Mouse (Mus musculus): Measurements from ENCODE around the gene Gm128. TPM values are rescaled to one million over a fixed set of nuclear protein-coding genes. Genes with fewer than 3 reads are reported as not detected.
"Not testable (repeated sequence)": the region's sequence is repeated elsewhere in the genome, so short reads cannot be mapped to it uniquely, and the experiment has no call there.

The Gm128 gene
- polyA plus RNA-seq, 1 experiment from 2014 or later, result 0.29 TPM

GRCm38 (mm10) chr3:95213609-95213975 is 27.8 kb downstream of the Gm128 start:
- 100% methylated on average over 1 of the region's 1 CpGs for WGBS (ENCODE audit: missing documents)
- no peaks in the 10 kb centered on the region; the same call in 1 of the 2 replicates for H3K36me3 ChIP-seq (ENCODE audit: inconsistent target)
- no peak overlapping the region for H3K4me3 ChIP-seq (ENCODE audit: inconsistent target)
- H3K27ac ChIP-seq, result no peak overlapping the region
- H3K79me2 ChIP-seq (ENCODE audit: inconsistent target), result peaks cover 46% of the 10 kb centered on the region

GRCm38 (mm10) chr3:95212889-95213608 is 28.3 kb downstream of the Gm128 start:
- peaks cover 46% of the 10 kb centered on the region for H3K79me2 ChIP-seq (ENCODE audit: inconsistent target)
- H3K27ac ChIP-seq; H3K4me3 ChIP-seq (ENCODE audit: inconsistent target); H3K36me3 ChIP-seq (ENCODE audit: inconsistent target): not testable (repeated sequence)
- 99% methylated on average over 7 of the region's 10 CpGs for WGBS (ENCODE audit: missing documents)

- no peak overlapping the region for H3K27ac ChIP-seq
- H3K36me3 ChIP-seq (ENCODE audit: inconsistent target), result peaks cover 11% of the 10 kb centered on the region
- H3K4me3 ChIP-seq (ENCODE audit: inconsistent target), result no peak overlapping the region
- 100% methylated on average over 2 of the region's 2 CpGs for WGBS (ENCODE audit: missing documents)
- H3K79me2 ChIP-seq (ENCODE audit: inconsistent target), result peaks cover 32% of the 10 kb centered on the region
Measured at GRCm38 (mm10) chr3:95210585-95210984, 30.8 kb downstream of the Gm128 start.

GRCm38 (mm10) chr3:95208286-95208685 is 33.1 kb downstream of the Gm128 start:
- Histone ChIP-seq H3K79me2 (ENCODE audit: inconsistent target) (peaks cover 26% of the 10 kb centered on the region; the same call in 1 of the 2 replicates), H3K36me3 (ENCODE audit: inconsistent target) (peaks cover 31% of the 10 kb centered on the region), H3K27ac (no peak overlapping the region), H3K4me3 (ENCODE audit: inconsistent target) (no peak overlapping the region)
- 93% methylated on average over 3 of the region's 4 CpGs for WGBS (ENCODE audit: missing documents)

GRCm38 (mm10) chr3:95203880-95204279 is 37.5 kb downstream of the Gm128 start:
- 84% methylated on average over 6 of the region's 6 CpGs for WGBS (ENCODE audit: missing documents)
- no peak overlapping the region for H3K27ac ChIP-seq
- H3K4me3 ChIP-seq (ENCODE audit: inconsistent target), result no peak overlapping the region
- H3K36me3 ChIP-seq (ENCODE audit: inconsistent target), result peaks cover 74% of the 10 kb centered on the region
- H3K79me2 ChIP-seq (ENCODE audit: inconsistent target), result no peaks in the 10 kb centered on the region; the same call in 1 of the 2 replicates

- no peak overlapping the region for H3K4me3 ChIP-seq (ENCODE audit: inconsistent target)
- WGBS (ENCODE audit: missing documents), result 100% methylated on average over 2 of the region's 2 CpGs
- no peak overlapping the region for H3K27ac ChIP-seq
- H3K36me3 ChIP-seq (ENCODE audit: inconsistent target), result peaks cover 92% of the 10 kb centered on the region
- H3K79me2 ChIP-seq (ENCODE audit: inconsistent target), result no peaks in the 10 kb centered on the region
Measured at GRCm38 (mm10) chr3:95200562-95200961, 40.8 kb downstream of the Gm128 start.

- WGBS (ENCODE audit: missing documents), result 96% methylated on average over 7 of the region's 7 CpGs
- H3K4me3 ChIP-seq (ENCODE audit: inconsistent target), result no peak overlapping the region
- H3K27ac ChIP-seq, result no peak overlapping the region
- H3K79me2 ChIP-seq (ENCODE audit: inconsistent target), result no peaks in the 10 kb centered on the region
- H3K36me3 ChIP-seq (ENCODE audit: inconsistent target), result peaks cover 94% of the 10 kb centered on the region
Measured at GRCm38 (mm10) chr3:95200132-95200531, 41.3 kb downstream of the Gm128 start.

GRCm38 (mm10) chr3:95199101-95199500 is 42.3 kb downstream of the Gm128 start:
- WGBS (ENCODE audit: missing documents), result 93% methylated on average over 1 of the region's 1 CpGs
- H3K36me3 ChIP-seq (ENCODE audit: inconsistent target), result peaks cover 88% of the 10 kb centered on the region
- H3K4me3 ChIP-seq (ENCODE audit: inconsistent target), result no peak overlapping the region
- no peak overlapping the region for H3K27ac ChIP-seq
- no peaks in the 10 kb centered on the region for H3K79me2 ChIP-seq (ENCODE audit: inconsistent target)

- Histone ChIP-seq H3K79me2 (ENCODE audit: inconsistent target) (no peaks in the 10 kb centered on the region), H3K27ac (no peak overlapping the region), H3K4me3 (ENCODE audit: inconsistent target) (no peak overlapping the region), H3K36me3 (ENCODE audit: inconsistent target) (peaks cover 64% of the 10 kb centered on the region)
- 96% methylated on average over 2 of the region's 2 CpGs for WGBS (ENCODE audit: missing documents)
Measured at GRCm38 (mm10) chr3:95195772-95196171, 45.6 kb downstream of the Gm128 start.

- WGBS (ENCODE audit: missing documents), result 91% methylated on average over 6 of the region's 6 CpGs
- Histone ChIP-seq H3K79me2 (ENCODE audit: inconsistent target) (no peaks in the 10 kb centered on the region), H3K27ac (no peak overlapping the region), H3K4me3 (ENCODE audit: inconsistent target) (no peak overlapping the region), H3K36me3 (ENCODE audit: inconsistent target) (peaks cover 62% of the 10 kb centered on the region)
Measured at GRCm38 (mm10) chr3:95194721-95195135, 46.7 kb downstream of the Gm128 start.

Other genes with a start within 250 kb of the Gm128 start
- 8.3 to 8.9 TPM (median 8.9 TPM) in 3 replicates for gene Zfp687, start 226.2 kb downstream of the Gm128 start, polyA plus RNA-seq (2018)
- gene Psmd4, start 199.0 kb downstream of the Gm128 start, polyA plus RNA-seq (2018), result 102 to 143 TPM (median 138 TPM) in 3 replicates
- gene Pip5k1a, start 134.7 kb downstream of the Gm128 start, polyA plus RNA-seq (2018), result 16.2 to 19.1 TPM (median 17.0 TPM) in 3 replicates
- 43.0 to 54.7 TPM (median 43.9 TPM) in 3 replicates for gene Vps72, start 130.6 kb downstream of the Gm128 start, polyA plus RNA-seq (2018)
- gene Tmod4, start 117.1 kb downstream of the Gm128 start, polyA plus RNA-seq (2018), result not detected in 3 replicates
- gene Scnm1, start 107.6 kb downstream of the Gm128 start, polyA plus RNA-seq (2018), result 24.9 to 62.9 TPM (median 34.6 TPM) in 3 replicates
- 3.6 to 5.0 TPM (median 5.0 TPM) in 3 replicates for gene Lysmd1, start 107.5 kb downstream of the Gm128 start, polyA plus RNA-seq (2018)
- gene Tnfaip8l2, start 99.2 kb downstream of the Gm128 start, polyA plus RNA-seq (2018), result 63.7 to 188 TPM (median 64.6 TPM) in 3 replicates
- gene Sema6c, start 81.1 kb downstream of the Gm128 start, polyA plus RNA-seq (2018), result 0.09 to 0.48 TPM in 2 of 3 replicates, not detected in the other
- gene Gabpb2, start 23.7 kb downstream of the Gm128 start, polyA plus RNA-seq (2018), result 13.5 to 15.9 TPM (median 13.5 TPM) in 3 replicates
- 76.1 to 100 TPM (median 91.6 TPM) in 3 replicates for gene Cdc42se1, start 12.9 kb downstream of the Gm128 start, polyA plus RNA-seq (2018)
- gene Mllt11, start 9.4 kb downstream of the Gm128 start, polyA plus RNA-seq (2018), result 13.2 to 18.6 TPM (median 17.4 TPM) in 3 replicates
- gene Bnipl, start 9.6 kb upstream of the Gm128 start, polyA plus RNA-seq (2018), result not detected in 3 replicates
- 99.7 to 130 TPM (median 126 TPM) in 3 replicates for gene Mindy1, start 39.7 kb upstream of the Gm128 start, polyA plus RNA-seq (2018)
- gene Prune1, start 40.5 kb upstream of the Gm128 start, polyA plus RNA-seq (2018), result 16.7 to 27.9 TPM (median 19.2 TPM) in 3 replicates
- 4.7 to 5.1 TPM (median 4.8 TPM) in 3 replicates for gene Anxa9, start 65.6 kb upstream of the Gm128 start, polyA plus RNA-seq (2018)
- gene Cers2, start 73.2 kb upstream of the Gm128 start, polyA plus RNA-seq (2018), result 216 to 338 TPM (median 252 TPM) in 3 replicates
- gene Setdb1, start 115.6 kb upstream of the Gm128 start, polyA plus RNA-seq (2018), result 27.7 to 32.3 TPM (median 28.3 TPM) in 3 replicates
- gene 4930558C23Rik, start 161.2 kb upstream of the Gm128 start, polyA plus RNA-seq (2018), result not detected in 3 replicates
- gene Arnt, start 192.8 kb upstream of the Gm128 start, polyA plus RNA-seq (2018), result 32.7 to 36.0 TPM (median 33.6 TPM) in 3 replicates